In genomic region chr1:136839202-136839601, GRCm38 (mm10) we compare ENCODE assay signal across 9 mouse cellular contexts.
DNase-seq lines count a peak whose midpoint lies in the region.
"Had no signal": no experiment of that assay in that cellular context is flagged by ENCODE, and none has a peak within 500 bp of the region (broad histone marks: within the 10 kb centered on the region; RNA-seq: fewer than 3 reads in every experiment).

No protein-coding gene starts in this region.

- no peak overlapping the region for H3K4me3 ChIP-seq in heart, embryonic 10.5 days
- H3K4me3 ChIP-seq: embryonic facial prominence, embryonic 13.5 days had no signal

- DNase-seq in heart, embryonic 10.5 days (ENCODE audit: low spot score) = no peak
- no peak for DNase-seq in heart, adult 8-10 months (ENCODE audit: low spot score)
- peak; percentile 71 to 79 for DNase-seq in adrenal gland, postnatal 36 days
- peak; percentile 65 for DNase-seq in kidney, postnatal 10 days
- DNase-seq in lung, postnatal 25 days (ENCODE audit: low spot score) = peak; percentile 8
- DNase-seq in cerebellum, postnatal 25 days = no peak
- DNase-seq in cerebellum, postnatal 36 days = no peak
- no peak for DNase-seq in gastrocnemius, postnatal 10 days

- H3K4me1 ChIP-seq in heart, embryonic 10.5 days = no peaks in the 10 kb centered on the region; the same call in 1 of the 2 replicates
- H3K4me1 ChIP-seq: embryonic facial prominence, embryonic 13.5 days had no signal

- 0 out of 2 replicates have a peak overlapping the region, but pooled peaks have one; percentile 6 for H3K27ac ChIP-seq in heart, embryonic 10.5 days
- H3K27ac ChIP-seq: embryonic facial prominence, embryonic 13.5 days had no signal

- H3K36me3 ChIP-seq in heart, embryonic 10.5 days = no peaks in the 10 kb centered on the region
- H3K36me3 ChIP-seq: embryonic facial prominence, embryonic 13.5 days had no signal

- no peaks in the 10 kb centered on the region for H3K9me3 ChIP-seq in heart, embryonic 10.5 days
- H3K9me3 ChIP-seq: embryonic facial prominence, embryonic 13.5 days had no signal

- no peaks in the 10 kb centered on the region for H3K27me3 ChIP-seq in heart, embryonic 10.5 days (ENCODE audit: insufficient read depth, poor library complexity, severe bottlenecking)

- 68% methylated on average over 10 of the region's 10 CpGs for WGBS in heart, embryonic 10.5 days

Comparison
In these comparisons a context has a peak if more than half of its experiments do, and no peak if none do; other contexts are left out.
1. DNase-seq: peak in adrenal gland, postnatal 36 days (2 of 2), kidney, postnatal 10 days (single experiment) and lung, postnatal 25 days (single experiment); none in heart, embryonic 10.5 days (single experiment), heart, adult 8-10 months (single experiment), cerebellum, postnatal 25 days (0 of 2), cerebellum, postnatal 36 days (0 of 2) and gastrocnemius, postnatal 10 days (single experiment).